Mouse (Mus musculus) mouse embryonic stem cell (cell line): ENCODE data around the gene Slc25a26.

Experiments used
- in situ Hi-C, 2 experiments: fragments of 300-500 bp; cut with MboI; formaldehyde crosslinking; loops; 1 replicate in 1 of 2; 3 replicates in 1 of 2; pipeline ENCODE4 v1.14.3; 2019 to 2020; ENCODE audit warnings: low sequenced_read_pairs in 2 of 2, low pct_unique_long_range_greater_than_20kb in 1 of 2, mixed read lengths in 1 of 2; ENCODE audit not compliant: unreplicated experiment in 1 of 2

Gene Slc25a26

GRCm38 (mm10) chr6:94625896-94626295 is 125.8 kb downstream of the Slc25a26 start:
- in situ Hi-C loops, result no loop called here

- in situ Hi-C loops, result no loop called here
These were observed 126.7 kb downstream of the Slc25a26 start for GRCm38 (mm10) chr6:94626807-94627206.

DNA sequence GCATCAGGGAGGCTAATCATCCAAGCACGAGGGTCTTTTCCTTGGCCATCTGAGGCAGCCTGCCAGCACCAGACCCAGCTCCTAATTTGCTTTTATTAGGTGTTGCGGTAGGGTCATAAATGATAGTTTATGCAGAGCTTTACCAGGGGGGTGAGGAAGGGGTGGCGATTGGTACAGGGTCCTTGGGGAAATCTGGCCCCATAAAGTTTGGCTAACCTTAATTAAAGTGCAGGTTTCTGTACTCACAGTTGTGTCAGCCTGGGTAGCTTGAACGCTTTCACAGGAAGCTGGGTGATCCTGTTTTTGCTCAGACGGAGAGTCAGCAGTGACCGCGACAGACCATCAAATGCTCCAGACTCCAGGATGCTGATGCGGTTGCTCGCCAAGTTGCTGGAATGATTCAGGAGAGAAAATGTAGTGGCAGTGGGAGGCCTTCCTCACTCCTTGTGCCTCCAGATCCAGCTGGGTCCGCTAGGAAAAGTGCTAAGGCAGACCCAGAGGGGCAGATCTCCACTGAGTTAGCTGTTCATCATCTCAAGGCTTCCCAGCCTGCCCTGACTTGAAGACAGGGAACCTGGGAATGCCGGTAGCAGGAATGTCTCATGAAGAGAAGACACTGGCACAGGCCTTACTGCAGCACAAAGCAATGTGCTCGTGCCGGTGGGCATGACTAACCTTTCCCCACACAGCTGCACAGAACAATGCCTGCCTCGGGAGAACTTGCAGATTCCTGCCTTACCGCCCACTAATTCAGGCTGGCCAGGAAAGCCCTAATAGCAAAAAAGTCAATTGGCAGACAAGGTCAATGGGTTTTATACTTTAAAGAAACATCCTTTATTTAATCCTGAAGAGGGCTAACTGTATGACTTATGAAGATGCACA is 127.8 kb downstream of the Slc25a26 start:
- in situ Hi-C loops, result no loop called here

- in situ Hi-C loops, result no loop called here
These were observed 128.7 kb downstream of the Slc25a26 start for GRCm38 (mm10) chr6:94628787-94629186.

- in situ Hi-C loops, result no loop called here
These were observed 131.1 kb downstream of the Slc25a26 start for GRCm38 (mm10) chr6:94631051-94631778.

- in situ Hi-C loops, result no loop called here
These were observed 131.6 kb downstream of the Slc25a26 start for GRCm38 (mm10) chr6:94631779-94632082.

DNA sequence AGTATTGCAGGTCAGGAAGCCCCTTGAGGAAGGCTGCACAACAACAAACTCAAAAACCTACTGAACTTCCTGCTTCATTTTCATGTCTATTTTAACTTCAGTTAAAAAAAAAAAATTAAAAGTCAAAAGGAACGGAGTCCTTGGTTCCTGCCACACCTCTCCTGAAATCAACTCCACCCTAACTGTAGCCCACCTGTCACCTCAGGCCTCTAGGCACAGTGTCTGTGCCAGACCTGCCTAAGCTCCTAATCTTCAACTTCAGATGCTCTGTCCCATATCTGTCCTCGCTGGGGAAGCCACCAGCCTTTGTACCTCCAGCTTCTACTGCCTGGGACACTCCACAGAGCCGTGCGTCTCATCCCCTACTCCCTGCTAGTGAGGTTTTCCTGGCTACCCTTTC is 134.1 kb downstream of the Slc25a26 start:
- in situ Hi-C loops, result no loop called here

- in situ Hi-C loops, result no loop called here
These were observed 134.6 kb downstream of the Slc25a26 start for GRCm38 (mm10) chr6:94634710-94635109.

DNA sequence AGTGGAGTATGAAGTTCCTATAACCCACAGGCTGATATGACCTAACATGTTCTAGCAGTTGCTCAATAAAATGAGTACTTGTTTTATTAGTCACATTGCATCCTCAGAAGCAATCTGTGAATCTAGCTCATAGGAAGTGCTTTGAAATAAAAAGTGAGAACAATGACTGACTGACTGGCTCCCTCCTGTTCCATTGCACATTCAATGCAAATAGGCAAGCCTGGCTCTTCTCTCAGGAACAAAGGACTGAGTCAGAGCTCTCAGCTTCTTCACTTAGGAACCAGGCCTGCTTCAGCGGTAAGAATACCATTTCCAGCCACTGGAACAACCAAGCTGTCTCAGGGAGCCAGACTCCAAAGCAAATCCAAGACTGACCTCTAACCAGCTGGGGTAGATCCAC is 135.2 kb downstream of the Slc25a26 start:
- in situ Hi-C loops, result no loop called here

GRCm38 (mm10) chr6:94637024-94637434 is 136.9 kb downstream of the Slc25a26 start:
- in situ Hi-C loops, result no loop called here

GRCm38 (mm10) chr6:94640297-94640696 is 140.2 kb downstream of the Slc25a26 start:
- in situ Hi-C loops, result no loop called here

GRCm38 (mm10) chr6:94642048-94642447 is 141.9 kb downstream of the Slc25a26 start:
- in situ Hi-C loops, result no loop called here

DNA sequence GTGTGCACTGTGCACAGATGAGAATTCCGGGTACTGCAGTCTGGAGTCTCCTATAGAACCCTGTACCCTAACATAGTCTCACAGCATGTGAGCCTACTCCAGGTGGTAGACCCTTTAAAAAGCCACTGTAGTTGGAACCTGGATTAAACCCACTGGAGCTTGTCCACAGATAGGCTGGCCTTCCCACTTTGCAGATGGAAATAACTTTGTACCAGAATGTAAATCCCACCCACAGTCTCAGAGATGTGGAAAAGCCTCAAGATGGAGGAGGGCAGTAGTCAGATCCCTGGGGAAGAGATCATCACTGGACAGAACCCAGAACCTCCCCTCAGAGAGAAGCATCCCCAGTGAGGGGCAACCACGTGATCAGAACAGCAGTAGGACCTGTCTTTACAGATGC is 143.9 kb downstream of the Slc25a26 start:
- in situ Hi-C loops, result no loop called here

DNA sequence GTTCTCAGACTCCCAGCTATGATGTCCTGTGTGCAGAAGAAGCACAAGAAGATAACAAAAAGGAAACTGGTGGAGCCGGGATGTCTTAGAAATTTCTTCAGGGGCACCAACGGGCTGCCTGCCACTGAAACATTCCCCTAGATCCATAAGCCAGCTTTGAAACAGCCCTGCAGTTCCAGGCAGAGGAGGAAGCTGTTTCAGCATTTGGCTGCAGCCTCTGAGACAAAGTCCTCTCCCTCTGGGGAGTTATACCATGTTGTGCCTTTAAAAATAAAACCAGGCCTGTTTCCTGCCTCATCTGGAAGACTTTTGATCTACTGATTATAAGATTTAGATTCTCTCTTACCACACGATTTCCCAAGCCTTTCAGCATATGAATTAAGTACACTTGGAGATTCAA is 144.5 kb downstream of the Slc25a26 start:
- in situ Hi-C loops, result no loop called here

- in situ Hi-C loops, result no loop called here
These were observed 145.6 kb downstream of the Slc25a26 start for GRCm38 (mm10) chr6:94645723-94646122.

- in situ Hi-C loops, result no loop called here
These were observed 146.2 kb downstream of the Slc25a26 start for GRCm38 (mm10) chr6:94646274-94646863.

DNA sequence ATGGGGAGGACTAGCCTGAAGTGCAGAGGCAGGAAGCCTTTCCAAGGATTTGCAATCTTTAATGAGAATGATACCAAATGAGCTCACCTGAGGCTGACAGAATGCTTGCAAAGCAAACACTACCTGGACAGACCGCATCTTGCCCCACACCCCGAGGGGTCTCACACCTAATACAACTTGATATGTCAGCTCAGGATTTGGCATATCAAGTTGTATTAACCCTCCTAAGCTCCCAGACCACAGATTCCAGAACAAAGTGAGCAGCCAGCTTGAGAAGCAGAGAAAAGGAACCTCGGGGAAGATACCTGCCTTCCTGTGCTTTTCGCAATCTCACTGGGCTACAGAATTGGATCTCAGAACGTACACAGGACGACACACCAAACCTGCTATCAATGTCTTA is 146.8 kb downstream of the Slc25a26 start:
- in situ Hi-C loops, result no loop called here

GRCm38 (mm10) chr6:94647574-94648430 is 147.7 kb downstream of the Slc25a26 start:
- in situ Hi-C loops, result no loop called here

DNA sequence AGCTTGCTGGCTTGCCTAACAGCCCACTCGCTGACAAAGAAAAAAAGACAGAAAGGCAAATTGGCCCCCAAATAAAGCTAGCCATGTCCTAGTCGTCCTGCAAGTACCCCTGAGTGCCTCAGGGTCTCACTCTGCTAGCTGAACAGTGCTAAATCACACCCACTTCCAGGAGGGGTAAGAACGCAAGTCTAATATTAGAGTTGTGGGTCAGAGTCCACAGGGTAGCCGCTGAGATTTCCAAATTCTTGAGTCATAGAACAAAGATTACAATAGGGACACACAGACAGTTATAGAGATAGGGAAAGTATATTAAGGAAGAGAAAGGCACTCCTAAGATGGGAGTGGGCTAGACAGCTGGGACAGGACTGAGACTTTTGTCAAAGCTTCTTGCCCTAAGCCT is 148.4 kb downstream of the Slc25a26 start:
- in situ Hi-C loops, result no loop called here
